12 mouse cellular contexts compared by ENCODE assay signal in genomic region chr13:111532178-111532948, GRCm38 (mm10). TPM values are rescaled to one million over a fixed set of nuclear protein-coding genes. Genes with fewer than 3 reads are reported as not detected.
DNase-seq lines count a peak whose midpoint lies in the region; ATAC-seq and TF ChIP-seq lines count a peak whose summit lies in the region.
"Had no signal": no experiment of that assay in that cellular context is flagged by ENCODE, and none has a peak within 500 bp of the region (broad histone marks: within the 10 kb centered on the region; RNA-seq: fewer than 3 reads in every experiment).

No protein-coding gene starts in this region.

- no peak overlapping the region for H3K4me3 ChIP-seq in lung, postnatal 0 days (ENCODE audit: low read depth, low read length)
- H3K4me3 ChIP-seq: forebrain, embryonic 10.5 days had no signal

- ATAC-seq in cerebellum, adult (ENCODE audit: insufficient number of reproducible peaks, low FRiP score, low TSS enrichment), result no peak
- ATAC-seq in lung, postnatal 0 days, result no peak

- H3K27me3 ChIP-seq in lung, postnatal 0 days (replicated peaks; ENCODE audit: insufficient read depth, low read length), result no peaks in the 10 kb centered on the region

- no peak overlapping the region for H3K4me2 ChIP-seq in lung, postnatal 0 days (replicated peaks; ENCODE audit: low read depth, low read length)

- H3K9me3 ChIP-seq in lung, postnatal 0 days (ENCODE audit: low read length), result no peaks in the 10 kb centered on the region
- H3K9me3 ChIP-seq: forebrain, embryonic 10.5 days had no signal

- WGBS in lung, postnatal 0 days, result 89% methylated on average over 16 of the region's 16 CpGs

- H3K4me1 ChIP-seq in lung, postnatal 0 days (ENCODE audit: insufficient read depth, low read depth, low read length), result no peaks in the 10 kb centered on the region
- H3K4me1 ChIP-seq: forebrain, embryonic 10.5 days had no signal

- DNase-seq in cerebellum, adult 9-10 months, result peak; percentile 5
- no peak for DNase-seq in lung, postnatal 0 days (ENCODE audit: low spot score)
- DNase-seq in lung, postnatal 10 days, result no peak
- peak; percentile 7 for DNase-seq in brain, adult 2 months (ENCODE audit: low read depth, low spot score)
- DNase-seq in testis, postnatal 14 days (ENCODE audit: low spot score), result peak; percentile 33
- DNase-seq in left cerebral cortex, postnatal 25 days (ENCODE audit: low spot score in 2 of 2), result no peak
- no peak for DNase-seq in embryo, embryonic 9.5 days (ENCODE audit: extremely low spot score)
- DNase-seq: cerebellum, adult 11-12 months had no signal

- no peaks in the 10 kb centered on the region for H3K36me3 ChIP-seq in lung, postnatal 0 days (ENCODE audit: insufficient read depth, low read length)
- H3K36me3 ChIP-seq: forebrain, embryonic 10.5 days had no signal

- intact Hi-C loops in left cerebral cortex, postnatal 25 days (cut with DNase I), result loop anchor here (5.0 kb wide), 1 partner anchor 210 kb away; no protein-coding TSS in a partner anchor

- H3K27ac ChIP-seq in lung, postnatal 0 days (ENCODE audit: low read length), result no peak overlapping the region
- H3K27ac ChIP-seq: forebrain, embryonic 10.5 days had no signal

- TF ChIP-seq CTCF in lung, postnatal 0 days (IDR thresholded peaks at IDR 0.05), result peak; percentile 44

- no peak for TF ChIP-seq EP300 in lung, postnatal 0 days (IDR thresholded peaks at IDR 0.05)

- no peak overlapping the region for H3K9ac ChIP-seq in lung, postnatal 0 days (replicated peaks; ENCODE audit: low read depth)

RNA-seq across cellular contexts. Expression of gene Gm49496, which starts 17.4 kb away (rescaled TPM):
- not detected in 2 replicates for polyA plus RNA-seq in lung, postnatal 0 days (2015; fragmentation: Nextera tagmentation; extraction: Ambion mirVana)
- not detected for total RNA-seq in left cerebral cortex, postnatal 25 days (2021)
- total RNA-seq: layer of hippocampus, postnatal 25 days had no signal
- polyA plus RNA-seq: forebrain, embryonic 10.5 days; heart, postnatal 0 days had no signal

RNA-seq across cellular contexts. Expression of gene Gpbp1, which starts 42.5 kb away (rescaled TPM):
- polyA plus RNA-seq in lung, postnatal 0 days (2015; fragmentation: Nextera tagmentation; extraction: Ambion mirVana), result 44.1 and 55.1 TPM in 2 replicates
- 10 to 100 TPM; 83.0 to 88.1 TPM for total RNA-seq in left cerebral cortex, postnatal 25 days (2021)

Comparison
In these comparisons a context has a peak if more than half of its experiments do, and no peak if none do; other contexts are left out.
1. DNase-seq: peak in cerebellum, adult 9-10 months (single experiment), brain, adult 2 months (single experiment) and testis, postnatal 14 days (single experiment); none in lung, postnatal 0 days (single experiment), lung, postnatal 10 days (single experiment), left cerebral cortex, postnatal 25 days (0 of 2) and embryo, embryonic 9.5 days (single experiment).